Mouse (Mus musculus): ENCODE results near the gene Zbtb45. TPM values are rescaled to one million over a fixed set of nuclear protein-coding genes. Genes with fewer than 3 reads are reported as not detected.

The Zbtb45 gene
- polyA plus RNA-seq, 1 experiment from 2014 or later = 22.6 TPM

Other genes starting within 250 kb of the Zbtb45 start
- 15.1 and 18.6 TPM in 2 replicates for gene Zscan18, start 206.4 kb downstream of the Zbtb45 start, polyA plus RNA-seq (2014; fragmentation: Nextera tagmentation; extraction: Ambion mirVana)
- 15.9 and 18.6 TPM in 2 replicates for gene Zfp329, start 191.2 kb downstream of the Zbtb45 start, polyA plus RNA-seq (2014; fragmentation: Nextera tagmentation; extraction: Ambion mirVana)
- gene Zfp110, start 175.3 kb downstream of the Zbtb45 start, polyA plus RNA-seq (2014; fragmentation: Nextera tagmentation; extraction: Ambion mirVana) = 37.6 and 39.0 TPM in 2 replicates
- gene Zfp128, start 128.9 kb downstream of the Zbtb45 start, polyA plus RNA-seq (2014; fragmentation: Nextera tagmentation; extraction: Ambion mirVana) = 6.5 and 6.9 TPM in 2 replicates
- 26.4 and 27.5 TPM in 2 replicates for gene Zscan22, start 112.2 kb downstream of the Zbtb45 start, polyA plus RNA-seq (2014; fragmentation: Nextera tagmentation; extraction: Ambion mirVana)
- gene Rps5, start 87.7 kb downstream of the Zbtb45 start, polyA plus RNA-seq (2014; fragmentation: Nextera tagmentation; extraction: Ambion mirVana) = 950 and 1,039 TPM in 2 replicates
- 0.56 and 0.69 TPM in 2 replicates for gene Rnf225, start 82.6 kb downstream of the Zbtb45 start, polyA plus RNA-seq (2014; fragmentation: Nextera tagmentation; extraction: Ambion mirVana)
- 7.9 and 8.9 TPM in 2 replicates for gene Zfp324, start 44.2 kb downstream of the Zbtb45 start, polyA plus RNA-seq (2014; fragmentation: Nextera tagmentation; extraction: Ambion mirVana)
- gene Zfp446, start 32.2 kb downstream of the Zbtb45 start, polyA plus RNA-seq (2014; fragmentation: Nextera tagmentation; extraction: Ambion mirVana) = 5.9 and 6.6 TPM in 2 replicates
- gene Slc27a5, start 11.8 kb downstream of the Zbtb45 start, polyA plus RNA-seq (2014; fragmentation: Nextera tagmentation; extraction: Ambion mirVana) = not detected in 2 replicates
- 525 and 526 TPM in 2 replicates for gene Trim28, start 10.9 kb downstream of the Zbtb45 start, polyA plus RNA-seq (2014; fragmentation: Nextera tagmentation; extraction: Ambion mirVana)
- 107 and 116 TPM in 2 replicates for gene Chmp2a, start 24.8 kb upstream of the Zbtb45 start, polyA plus RNA-seq (2014; fragmentation: Nextera tagmentation; extraction: Ambion mirVana)
- 172 and 177 TPM in 2 replicates for gene Ube2m, start 28.2 kb upstream of the Zbtb45 start, polyA plus RNA-seq (2014; fragmentation: Nextera tagmentation; extraction: Ambion mirVana)
- gene Mzf1, start 44.7 kb upstream of the Zbtb45 start, polyA plus RNA-seq (2014; fragmentation: Nextera tagmentation; extraction: Ambion mirVana) = 1.2 and 1.6 TPM in 2 replicates
- gene Vmn1r85, start 85.1 kb upstream of the Zbtb45 start, polyA plus RNA-seq (2014; fragmentation: Nextera tagmentation; extraction: Ambion mirVana) = not detected in 2 replicates
- gene Vmn1r86, start 109.9 kb upstream of the Zbtb45 start, polyA plus RNA-seq (2014; fragmentation: Nextera tagmentation; extraction: Ambion mirVana) = not detected in 2 replicates
- gene Vmn1r87, start 130.1 kb upstream of the Zbtb45 start, polyA plus RNA-seq (2014; fragmentation: Nextera tagmentation; extraction: Ambion mirVana) = not detected in 2 replicates
- gene Vmn1r88, start 149.5 kb upstream of the Zbtb45 start, polyA plus RNA-seq (2014; fragmentation: Nextera tagmentation; extraction: Ambion mirVana) = not detected in 2 replicates
- not detected in 2 replicates for gene Vmn1r89, start 203.0 kb upstream of the Zbtb45 start, polyA plus RNA-seq (2014; fragmentation: Nextera tagmentation; extraction: Ambion mirVana)

Data from embryonic facial prominence, embryonic 11.5 days (tissue).